Mouse (Mus musculus) subcutaneous adipose tissue, adult 2 months (tissue): Measurements from ENCODE around the gene Zfp799. TPM values are rescaled to one million over a fixed set of nuclear protein-coding genes. Genes with fewer than 3 reads are reported as not detected.

Source experiments
- polyA plus RNA-seq: library from polyadenylated mRNA; depleted of rRNA; stranded (reverse); fragments of >200 nt; gene quantifications from 2 replicates; pipeline ENCODE4 v1.2.3, GENCODE M21; 2012; ENCODE audit warnings: low replicate concordance; rRNA removed

Zfp799 gene
- polyA plus RNA-seq, result 3.5 and 13.7 TPM in 2 replicates

DNA sequence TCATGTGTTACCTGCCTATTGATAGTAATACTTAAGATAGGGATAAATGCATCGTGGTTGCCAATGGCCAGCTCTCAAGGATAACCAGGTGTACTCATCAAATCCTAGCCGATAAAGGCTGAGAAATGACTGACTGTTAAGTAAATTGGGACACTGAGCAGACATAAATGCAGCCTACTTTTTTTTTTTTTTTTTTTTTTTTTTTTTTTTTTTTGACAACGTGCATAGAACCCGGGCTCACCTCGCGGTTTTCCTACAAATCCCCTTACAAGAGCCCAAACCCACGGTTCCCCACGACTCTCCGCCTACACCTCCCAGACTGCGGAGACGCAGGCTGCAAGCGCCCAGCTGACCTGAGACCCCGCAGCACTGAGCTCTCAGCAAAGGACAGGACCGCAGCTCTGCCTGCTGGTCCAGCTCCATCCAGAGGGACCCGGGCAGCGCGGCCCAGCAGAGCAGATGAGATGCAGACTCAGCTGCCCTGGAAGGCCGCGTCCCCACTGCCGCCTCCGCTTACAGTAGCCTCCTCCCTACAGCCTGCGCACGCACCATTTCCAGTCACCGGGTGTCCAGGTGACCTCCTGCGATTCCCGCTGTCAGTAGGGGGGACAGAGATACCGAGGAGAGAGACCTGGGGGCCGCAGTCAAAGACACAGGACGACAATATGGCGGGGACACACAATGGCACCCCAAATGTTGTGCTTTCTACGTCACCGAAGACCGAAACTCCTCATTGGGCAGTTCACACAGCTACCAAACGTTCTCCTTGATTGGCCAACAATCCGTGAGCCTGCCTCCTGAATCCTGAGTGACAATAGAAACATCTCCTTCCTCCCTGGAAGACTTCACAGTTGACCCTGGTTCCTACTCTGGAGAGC lies at the start of gene Zfp799:
TSS of gene Zfp799 (minus strand) at position 722 of the 878 bp plus-strand sequence.

GRCm38 (mm10) chr17:32809544-32810374 lies 20.3 kb downstream of the Zfp799 start, which contains the start of gene Zfp811:
Gene Zfp811, minus strand, starts transcription at chr17:32809931.

DNA sequence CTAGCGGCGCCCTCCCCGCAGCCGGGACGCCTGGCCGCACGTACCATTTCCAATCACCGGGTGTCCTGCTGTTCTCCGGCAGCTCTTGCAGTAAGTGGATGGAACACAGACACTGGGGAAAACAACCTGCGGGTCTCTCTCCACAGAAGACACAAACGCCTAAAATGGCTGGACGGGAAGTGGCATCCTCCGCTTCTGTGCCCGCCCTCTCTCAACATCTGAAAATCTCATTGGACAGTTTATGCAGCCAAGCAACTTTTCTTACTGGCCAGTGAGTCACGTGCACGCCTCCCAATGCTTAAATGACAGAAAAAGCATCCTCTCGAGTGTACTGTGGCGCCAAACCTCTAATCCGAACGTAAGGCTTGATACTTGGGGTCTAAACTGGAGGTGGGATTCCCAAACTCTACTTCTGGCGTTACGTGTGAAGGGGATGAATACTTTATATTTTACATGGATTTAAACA lies 41.9 kb downstream of the Zfp799 start, which contains the start of gene Zfp871:
TSS of gene Zfp871 (minus strand) at position 194 of the 466 bp plus-strand sequence.

Other genes starting within 250 kb of the Zfp799 start
- not detected in 2 replicates for gene Cyp4f37, start 209.0 kb downstream of the Zfp799 start, polyA plus RNA-seq
- 0.06 TPM in 1 of 2 replicates, not detected in the other for gene Cyp4f40, start 171.4 kb downstream of the Zfp799 start, polyA plus RNA-seq
- gene Cyp4f15, start 144.6 kb downstream of the Zfp799 start, polyA plus RNA-seq, result 0.62 TPM in 1 of 2 replicates, not detected in the other
- gene Zfp871, start 42.0 kb downstream of the Zfp799 start, polyA plus RNA-seq, result 9.7 and 15.0 TPM in 2 replicates
- gene Zfp811, start 20.3 kb downstream of the Zfp799 start, polyA plus RNA-seq, result 0.33 and 0.55 TPM in 2 replicates
- gene Zfp870, start 61.4 kb upstream of the Zfp799 start, polyA plus RNA-seq, result 1.5 and 1.7 TPM in 2 replicates
- gene Cyp4f14, start 87.1 kb upstream of the Zfp799 start, polyA plus RNA-seq, result 0.30 and 0.93 TPM in 2 replicates
- 62.2 and 69.2 TPM in 2 replicates for gene Cyp4f13, start 117.1 kb upstream of the Zfp799 start, polyA plus RNA-seq
- 1.1 and 1.4 TPM in 2 replicates for gene Zfp472, start 135.6 kb upstream of the Zfp799 start, polyA plus RNA-seq
- gene Zfp952, start 162.9 kb upstream of the Zfp799 start, polyA plus RNA-seq, result 4.5 and 5.3 TPM in 2 replicates
- gene Zfp763, start 203.1 kb upstream of the Zfp799 start, polyA plus RNA-seq, result 1.3 and 1.8 TPM in 2 replicates
- not detected in 2 replicates for gene 4921501E09Rik, start 237.8 kb upstream of the Zfp799 start, polyA plus RNA-seq